Mouse (Mus musculus) C2C12 (cell line): ENCODE results near the gene Psmd9.

Experiments used
- CEBPB ChIP-seq: IDR thresholded peaks from one replicate; pipeline ENCODE4 v1.6.1; 2011; ENCODE audit warnings: low read depth, mild to moderate bottlenecking, control low read depth, moderate library complexity
- CTCF ChIP-seq: IDR thresholded peaks from one replicate; pipeline ENCODE4 v1.5.1; 2011; ENCODE audit not compliant: control insufficient read depth, insufficient read depth, insufficient read length
- FOSL1 ChIP-seq: IDR thresholded peaks from one replicate; pipeline ENCODE4 v1.8.0; 2011; ENCODE audit warnings: mild to moderate bottlenecking, low read length; ENCODE audit not compliant: poor library complexity, insufficient read depth, severe bottlenecking
- MYOD1 ChIP-seq: IDR thresholded peaks from one replicate; pipeline ENCODE4 v1.6.1; 2011; ENCODE audit warnings: low read depth; ENCODE audit not compliant: control insufficient read depth, insufficient read length
- USF1 ChIP-seq: IDR thresholded peaks from one replicate; pipeline ENCODE4 v1.6.1; 2011; ENCODE audit warnings: low read depth, mild to moderate bottlenecking, control low read depth, moderate library complexity

GRCm38 (mm10) chr5:123227762-123228523, 58.7 kb downstream of the Psmd9 start:
- TF ChIP-seq CTCF: no peak
- TF ChIP-seq CEBPB: no peak
- peak; percentile 91 for TF ChIP-seq USF1
- no peak for TF ChIP-seq MYOD1
- TF ChIP-seq FOSL1: no peak
